Mouse (Mus musculus) adrenal gland, postnatal 4 days (tissue): ENCODE measurements around the gene Kcnj6. TPM values are rescaled to one million over a fixed set of nuclear protein-coding genes. Genes with fewer than 3 reads are reported as not detected.

Experiments
- DNase-seq, 2 experiments: peaks; one replicate each; pipeline ENCODE4 v3.0.0; 2021 to 2022; ENCODE audit warnings: low spot score in 2 of 2, mixed read lengths in 2 of 2
- total RNA-seq, 2 experiments: library from RNA; stranded (reverse); gene quantifications; 2 replicates each; pipeline ENCODE4 v1.2.3; 2021

Gene Kcnj6
- total RNA-seq, 2 experiments from 2014 or later = 0.22 to 0.56 TPM

- no peak for DNase-seq
Observed at GRCm38 (mm10) chr16:94782110-94782946, 215.2 kb downstream of the Kcnj6 start.

- DNase-seq = no peak
Observed at GRCm38 (mm10) chr16:94773928-94774327, 223.6 kb downstream of the Kcnj6 start.

GRCm38 (mm10) chr16:94767606-94768005 lies 229.9 kb downstream of the Kcnj6 start:
- DNase-seq = no peak

- DNase-seq = no peak
Observed at GRCm38 (mm10) chr16:94765129-94765528, 232.4 kb downstream of the Kcnj6 start.

- no peak for DNase-seq
Observed at GRCm38 (mm10) chr16:94760732-94761131, 236.8 kb downstream of the Kcnj6 start.

GRCm38 (mm10) chr16:94759761-94760160 lies 237.7 kb downstream of the Kcnj6 start:
- no peak for DNase-seq

GRCm38 (mm10) chr16:94758606-94759005 lies 238.9 kb downstream of the Kcnj6 start:
- no peak for DNase-seq

GRCm38 (mm10) chr16:94756352-94756751 lies 241.1 kb downstream of the Kcnj6 start:
- no peak for DNase-seq

GRCm38 (mm10) chr16:94753453-94753852 lies 244.0 kb downstream of the Kcnj6 start:
- no peak for DNase-seq

GRCm38 (mm10) chr16:94752781-94753180 lies 244.7 kb downstream of the Kcnj6 start:
- DNase-seq = no peak

GRCm38 (mm10) chr16:94745016-94745415 lies 252.5 kb downstream of the Kcnj6 start:
- DNase-seq = no peak

- DNase-seq = no peak
Observed at GRCm38 (mm10) chr16:94743853-94744501, 253.5 kb downstream of the Kcnj6 start.

GRCm38 (mm10) chr16:94737359-94737687 lies 260.2 kb downstream of the Kcnj6 start:
- no peak for DNase-seq

- no peak for DNase-seq
Observed at GRCm38 (mm10) chr16:94736462-94737358, 260.8 kb downstream of the Kcnj6 start.

GRCm38 (mm10) chr16:94735472-94735871 lies 262.0 kb downstream of the Kcnj6 start:
- DNase-seq = no peak

- DNase-seq = no peak
Observed at GRCm38 (mm10) chr16:94731027-94731426, 266.5 kb downstream of the Kcnj6 start.

- no peak for DNase-seq
Observed at GRCm38 (mm10) chr16:94729236-94729635, 268.3 kb downstream of the Kcnj6 start.

- DNase-seq = no peak
Observed at GRCm38 (mm10) chr16:94724747-94725211, 272.7 kb downstream of the Kcnj6 start.

- peak; percentile 45 to 57 for DNase-seq
Observed at GRCm38 (mm10) chr16:94724061-94724596, 273.4 kb downstream of the Kcnj6 start.

GRCm38 (mm10) chr16:94722936-94723335 lies 274.6 kb downstream of the Kcnj6 start:
- no peak for DNase-seq

GRCm38 (mm10) chr16:94721549-94722006 lies 275.9 kb downstream of the Kcnj6 start:
- no peak for DNase-seq
